ENCODE assay signal across 10 mouse cellular contexts in genomic region chr1:171369845-171370556, GRCm38 (mm10). TPM values are rescaled to one million over a fixed set of nuclear protein-coding genes. Genes with fewer than 3 reads are reported as not detected.
DNase-seq lines count a peak whose midpoint lies in the region; ATAC-seq and TF ChIP-seq lines count a peak whose summit lies in the region.
"Had no signal": no experiment of that assay in that cellular context is flagged by ENCODE, and none has a peak within 500 bp of the region (broad histone marks: within the 10 kb centered on the region; RNA-seq: fewer than 3 reads in every experiment).

Gene Nectin4, plus strand, starts transcription at chr1:171370099.

- TF ChIP-seq CTCF in small intestine, adult 2 months (IDR thresholded peaks at IDR 0.05; ENCODE audit: extremely low read depth, insufficient read length, insufficient replicate concordance, low read depth, low read length): no peak

- peak; percentile 51 for DNase-seq in embryonic facial prominence, embryonic 10.5 days (ENCODE audit: low spot score)
- no peak for DNase-seq in liver, embryonic 13.5 days
- no peak for DNase-seq in cerebellum, adult 11 months
- DNase-seq in layer of hippocampus, postnatal 25 days (ENCODE audit: extremely low spot score in 1 of 2, low spot score in 1 of 2): no peak
- DNase-seq: cerebellum, adult 11-12 months; gastrocnemius, postnatal 14 days; spleen, adult 18-20 months had no signal

- peak within 1 kb of the TSS; percentile 59 for H3K4me2 ChIP-seq in intestine, embryonic 16.5 days (ENCODE audit: low read depth, low read length)
- H3K4me2 ChIP-seq in liver, embryonic 13.5 days: peak within 1 kb of the TSS; percentile 19; the same call in 1 of the 2 replicates
- no peak within 1 kb of the TSS for H3K4me2 ChIP-seq in hindbrain, embryonic 16.5 days (ENCODE audit: low read length)

- no peak for TF ChIP-seq POLR2A in small intestine, adult 2 months (IDR thresholded peaks at IDR 0.05; ENCODE audit: low read depth, low read length)

- WGBS in embryonic facial prominence, embryonic 10.5 days: 33% methylated on average over 20 of the region's 20 CpGs
- 25% methylated on average over 20 of the region's 20 CpGs for WGBS in intestine, embryonic 16.5 days
- 49% methylated on average over 20 of the region's 20 CpGs for WGBS in liver, embryonic 13.5 days (ENCODE audit: insufficient replicate concordance)
- 20% methylated on average over 20 of the region's 20 CpGs for WGBS in small intestine, adult 2 months
- 48% methylated on average over 20 of the region's 20 CpGs for WGBS in hindbrain, embryonic 16.5 days

- H3K36me3 ChIP-seq in embryonic facial prominence, embryonic 10.5 days (replicated peaks): no peaks in the 10 kb centered on the region
- H3K36me3 ChIP-seq in intestine, embryonic 16.5 days (ENCODE audit: control insufficient read depth, insufficient read depth, low read length): no peaks in the 10 kb centered on the region
- H3K36me3 ChIP-seq in liver, embryonic 13.5 days: no peaks in the 10 kb centered on the region
- H3K36me3 ChIP-seq in small intestine, adult 2 months (ENCODE audit: control insufficient read depth, insufficient read depth, low read length): no peaks in the 10 kb centered on the region
- H3K36me3 ChIP-seq in hindbrain, embryonic 16.5 days (ENCODE audit: control insufficient read depth, insufficient read depth, low read length): no peaks in the 10 kb centered on the region

- peaks cover 18% of the 10 kb centered on the region for H3K27me3 ChIP-seq in embryonic facial prominence, embryonic 10.5 days (replicated peaks; ENCODE audit: low read depth, poor library complexity, severe bottlenecking)
- H3K27me3 ChIP-seq in intestine, embryonic 16.5 days (replicated peaks; ENCODE audit: control insufficient read depth, insufficient read depth, low read length): no peaks in the 10 kb centered on the region
- peaks cover 14% of the 10 kb centered on the region for H3K27me3 ChIP-seq in liver, embryonic 13.5 days
- no peaks in the 10 kb centered on the region for H3K27me3 ChIP-seq in small intestine, adult 2 months (ENCODE audit: control insufficient read depth, insufficient read depth, low read length)
- H3K27me3 ChIP-seq in hindbrain, embryonic 16.5 days (replicated peaks; ENCODE audit: control insufficient read depth, insufficient read depth, low read length): no peaks in the 10 kb centered on the region; the same call in 1 of the 2 replicates

- H3K9me3 ChIP-seq in embryonic facial prominence, embryonic 10.5 days: no peaks in the 10 kb centered on the region
- H3K9me3 ChIP-seq in intestine, embryonic 16.5 days (ENCODE audit: control insufficient read depth, low read length): no peaks in the 10 kb centered on the region
- H3K9me3 ChIP-seq in liver, embryonic 13.5 days (replicated peaks): no peaks in the 10 kb centered on the region
- H3K9me3 ChIP-seq in hindbrain, embryonic 16.5 days (ENCODE audit: control insufficient read depth, low read length): no peaks in the 10 kb centered on the region

- H3K27ac ChIP-seq in embryonic facial prominence, embryonic 10.5 days (replicated peaks): peak within 1 kb of the TSS; percentile 21; the same call in 1 of the 2 replicates
- no peak within 1 kb of the TSS for H3K27ac ChIP-seq in intestine, embryonic 16.5 days (ENCODE audit: low read length)
- no peak within 1 kb of the TSS for H3K27ac ChIP-seq in liver, embryonic 13.5 days
- H3K27ac ChIP-seq in small intestine, adult 2 months (ENCODE audit: insufficient read depth, low read depth, low read length): no peak within 1 kb of the TSS
- H3K27ac ChIP-seq in hindbrain, embryonic 16.5 days (ENCODE audit: low read depth, low read length): no peak within 1 kb of the TSS

- peak; percentile 86 for ATAC-seq in intestine, embryonic 16.5 days
- ATAC-seq in liver, embryonic 13.5 days (ENCODE audit: low read depth): no peak
- ATAC-seq in hindbrain, embryonic 16.5 days: no peak

- H3K4me3 ChIP-seq in embryonic facial prominence, embryonic 10.5 days: peak within 1 kb of the TSS; percentile 29; the same call in 1 of the 2 replicates
- H3K4me3 ChIP-seq in intestine, embryonic 16.5 days (ENCODE audit: low read length): peak within 1 kb of the TSS; percentile 27
- H3K4me3 ChIP-seq in liver, embryonic 13.5 days (replicated peaks): no peak within 1 kb of the TSS
- H3K4me3 ChIP-seq in small intestine, adult 2 months (ENCODE audit: low read depth, low read length): peak within 1 kb of the TSS; percentile 29
- no peak within 1 kb of the TSS for H3K4me3 ChIP-seq in hindbrain, embryonic 16.5 days (ENCODE audit: low read length)

- H3K9ac ChIP-seq in intestine, embryonic 16.5 days (ENCODE audit: low read depth, low read length): peak within 1 kb of the TSS; percentile 59; the same call in 1 of the 2 replicates
- no peak within 1 kb of the TSS; the same call in 1 of the 2 replicates for H3K9ac ChIP-seq in liver, embryonic 13.5 days
- no peak within 1 kb of the TSS for H3K9ac ChIP-seq in hindbrain, embryonic 16.5 days (ENCODE audit: low read depth, low read length)

- peaks cover 30% of the 10 kb centered on the region for H3K4me1 ChIP-seq in embryonic facial prominence, embryonic 10.5 days
- peaks cover 14% of the 10 kb centered on the region for H3K4me1 ChIP-seq in intestine, embryonic 16.5 days (ENCODE audit: control insufficient read depth, insufficient read depth, low read length)
- peaks cover 9% of the 10 kb centered on the region for H3K4me1 ChIP-seq in liver, embryonic 13.5 days (replicated peaks)
- H3K4me1 ChIP-seq in small intestine, adult 2 months (ENCODE audit: control insufficient read depth, insufficient read depth, insufficient read length, low read length): peaks cover 6% of the 10 kb centered on the region
- no peaks in the 10 kb centered on the region for H3K4me1 ChIP-seq in hindbrain, embryonic 16.5 days (ENCODE audit: control insufficient read depth, insufficient read depth, low read depth, low read length)

RNA-seq across cellular contexts. Expression of gene Nectin4, which starts in this region (rescaled TPM):
- 2.6 and 4.6 TPM in 2 replicates for polyA plus RNA-seq in embryonic facial prominence, embryonic 10.5 days (2016; fragmentation: Nextera tagmentation; extraction: Ambion mirVana)
- polyA plus RNA-seq in intestine, embryonic 16.5 days (2015; fragmentation: Nextera tagmentation; extraction: Ambion mirVana): 2.8 and 3.8 TPM in 2 replicates
- polyA plus RNA-seq in liver, embryonic 13.5 days (2015; fragmentation: Nextera tagmentation; extraction: Ambion mirVana): 0.08 and 0.14 TPM in 2 replicates
- 0.33 and 1.1 TPM in 2 replicates for polyA plus RNA-seq in small intestine, adult 2 months (2012; rRNA removed)
- 1 to 10 TPM; 3.6 to 3.7 TPM for total RNA-seq in layer of hippocampus, postnatal 25 days (2021)
- 4.1 and 4.7 TPM in 2 replicates for polyA plus RNA-seq in hindbrain, embryonic 16.5 days (2015; fragmentation: Nextera tagmentation; extraction: Ambion mirVana)
- total RNA-seq: gastrocnemius, postnatal 14 days had no signal

Comparison
In these comparisons a context has a peak if more than half of its experiments do, and no peak if none do; other contexts are left out.
1. H3K4me3 ChIP-seq: peak in embryonic facial prominence, embryonic 10.5 days (single experiment), intestine, embryonic 16.5 days (single experiment) and small intestine, adult 2 months (single experiment); none in liver, embryonic 13.5 days (single experiment) and hindbrain, embryonic 16.5 days (single experiment).